ENCODE assay signal across 17 mouse cellular contexts in genomic region chr10:125593006-125593405, GRCm38 (mm10).
"Had no signal": no experiment of that assay in that cellular context is flagged by ENCODE, and none has a peak within 500 bp of the region (broad histone marks: within the 10 kb centered on the region; RNA-seq: fewer than 3 reads in every experiment).

No protein-coding gene starts in this region.

- H3K27me3 ChIP-seq: liver, embryonic 13.5 days; liver, embryonic 15.5 days; lung, embryonic 15.5 days; megakaryocyte, embryonic 14.5 days; midbrain, embryonic 13.5 days; midbrain, embryonic 15.5 days; neural tube, embryonic 12.5 days had no signal

- ATAC-seq: liver, postnatal 0 days; midbrain, embryonic 13.5 days; midbrain, embryonic 15.5 days had no signal

- H3K4me2 ChIP-seq: liver, embryonic 11.5 days; liver, embryonic 13.5 days; liver, embryonic 15.5 days; lung, embryonic 15.5 days; midbrain, embryonic 13.5 days; midbrain, embryonic 15.5 days; neural tube, embryonic 12.5 days had no signal

- H3K9me3 ChIP-seq: liver, embryonic 13.5 days; liver, embryonic 15.5 days; lung, embryonic 15.5 days; midbrain, embryonic 13.5 days; midbrain, embryonic 15.5 days; neural tube, embryonic 12.5 days had no signal

- H3K36me3 ChIP-seq: liver, embryonic 13.5 days; liver, embryonic 15.5 days; lung, embryonic 15.5 days; midbrain, embryonic 13.5 days; midbrain, embryonic 15.5 days; neural tube, embryonic 12.5 days had no signal

- H3K4me1 ChIP-seq: liver, embryonic 13.5 days; liver, embryonic 15.5 days; lung, embryonic 15.5 days; megakaryocyte, embryonic 14.5 days; midbrain, embryonic 13.5 days; midbrain, embryonic 15.5 days; neural tube, embryonic 12.5 days had no signal

- H3K9ac ChIP-seq: liver, embryonic 13.5 days; liver, embryonic 15.5 days; liver, postnatal 0 days; lung, embryonic 15.5 days; midbrain, embryonic 13.5 days; midbrain, embryonic 15.5 days; neural tube, embryonic 12.5 days had no signal

- H3K27ac ChIP-seq: liver, embryonic 13.5 days; liver, embryonic 15.5 days; lung, embryonic 15.5 days; macrophage; midbrain, embryonic 13.5 days; midbrain, embryonic 15.5 days; neural tube, embryonic 12.5 days had no signal

- H3K4me3 ChIP-seq: liver, embryonic 13.5 days; liver, embryonic 15.5 days; lung, embryonic 15.5 days; megakaryocyte, embryonic 14.5 days; midbrain, embryonic 13.5 days; midbrain, embryonic 15.5 days; neural tube, embryonic 12.5 days had no signal

- DNase-seq: liver; liver, embryonic 13.5 days; liver, postnatal 0 days; lung, postnatal 14 days; lung, postnatal 36 days; right cerebral cortex, postnatal 14 days; thymus, adult 2 months; thymus, postnatal 25 days; thymus, postnatal 4 days had no signal
